Mouse (Mus musculus) CH12.LX (cell line): Measurements from ENCODE around the gene Tstd2.

Experiments
- CHD1 ChIP-seq: IDR thresholded peaks from 2 replicates; pipeline ENCODE4 v1.6.1; 2012; ENCODE audit warnings: low read depth, low read length, improper control_type of control experiment, inconsistent platforms
- CTCF ChIP-seq, 2 experiments: IDR thresholded peaks in 1 of 2; conservative IDR thresholded peaks in 1 of 2; 2 replicates each; pipeline ENCODE4 v1.5.1; 2011 to 2012; ENCODE audit warnings: low read depth in 2 of 2, low read length in 2 of 2, improper control_type of control experiment in 1 of 2, inconsistent platforms in 1 of 2, mild to moderate bottlenecking in 1 of 2, moderate library complexity in 1 of 2
- EP300 ChIP-seq: IDR thresholded peaks from 2 replicates; pipeline ENCODE4 v1.6.1; 2011; ENCODE audit warnings: low read length, improper control_type of control experiment
- GABPA ChIP-seq: IDR thresholded peaks from 2 replicates; pipeline ENCODE4 v1.6.1; 2012; ENCODE audit warnings: low read depth, low read length, improper control_type of control experiment, inconsistent platforms; ENCODE audit not compliant: insufficient replicate concordance
- MEF2A ChIP-seq: IDR thresholded peaks from 2 replicates; pipeline ENCODE4 v1.6.1; 2014; ENCODE audit warnings: low read depth, mild to moderate bottlenecking, inconsistent platforms, low read length, improper control_type of control experiment, borderline replicate concordance
- TCF12 ChIP-seq: IDR thresholded peaks from 2 replicates; pipeline ENCODE4 v1.6.1; 2014; ENCODE audit warnings: low read depth, mild to moderate bottlenecking, inconsistent platforms, low read length, improper control_type of control experiment
- USF1 ChIP-seq: IDR thresholded peaks from 2 replicates; pipeline ENCODE4 v1.6.1; 2014; ENCODE audit warnings: low read depth, mild to moderate bottlenecking, inconsistent platforms, low read length, improper control_type of control experiment

DNA sequence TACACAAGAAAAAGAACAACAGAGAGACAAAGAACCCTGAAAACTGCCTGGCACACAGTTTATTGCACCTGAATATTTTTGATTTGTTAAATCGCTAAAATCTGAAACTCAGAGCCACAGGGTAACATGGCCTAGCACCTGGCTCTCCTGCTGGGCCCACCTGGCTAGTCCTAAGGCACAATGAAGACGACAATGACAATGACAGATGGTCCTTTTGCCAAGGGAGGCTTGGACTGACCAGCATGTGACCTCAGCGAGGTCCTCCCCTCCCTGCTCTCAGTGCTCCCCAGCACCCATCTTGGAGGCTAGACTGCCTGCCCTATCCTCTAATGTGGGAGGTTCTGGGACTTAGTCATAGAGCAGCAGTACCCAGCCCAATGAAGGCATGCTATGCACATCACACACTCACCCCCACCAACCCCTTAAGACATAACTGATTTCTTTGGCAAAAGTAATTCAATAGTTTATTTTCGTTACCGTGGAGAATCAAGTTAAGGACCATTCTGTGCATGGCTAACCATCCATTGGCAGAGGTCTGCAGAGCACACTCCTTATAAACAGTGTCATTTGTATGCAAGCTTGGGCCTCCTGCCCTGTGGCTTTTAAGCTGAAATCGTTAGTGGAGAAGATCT, 68.5 kb downstream of the Tstd2 start:
- TF ChIP-seq CTCF (conservative IDR thresholded peaks at IDR 0.05 in 1 of 2, IDR thresholded peaks at IDR 0.05 in 1 of 2; ENCODE audit: low read depth in 2 of 2, low read length in 2 of 2) = no peak
- TF ChIP-seq CHD1 = no peak
- TF ChIP-seq TCF12 = no peak
- no peak for TF ChIP-seq GABPA
- TF ChIP-seq USF1 = no peak
- TF ChIP-seq EP300 = no peak
- no peak for TF ChIP-seq MEF2A
